Mouse (Mus musculus) forelimb bud, embryonic 11.5 days (tissue): ENCODE measurements at regions not wholly inside any gene's neighbourhood (a gene's known extent, or its start where the extent isn't known, plus 50 kb on each side); places are given as distances from the start of the nearest gene placed in this dataset.

Experiments used
- DNase-seq: peaks from one replicate; pipeline ENCODE4 v3.0.0-alpha.2; 2012; ENCODE audit warnings: low read depth, low spot score

DNA sequence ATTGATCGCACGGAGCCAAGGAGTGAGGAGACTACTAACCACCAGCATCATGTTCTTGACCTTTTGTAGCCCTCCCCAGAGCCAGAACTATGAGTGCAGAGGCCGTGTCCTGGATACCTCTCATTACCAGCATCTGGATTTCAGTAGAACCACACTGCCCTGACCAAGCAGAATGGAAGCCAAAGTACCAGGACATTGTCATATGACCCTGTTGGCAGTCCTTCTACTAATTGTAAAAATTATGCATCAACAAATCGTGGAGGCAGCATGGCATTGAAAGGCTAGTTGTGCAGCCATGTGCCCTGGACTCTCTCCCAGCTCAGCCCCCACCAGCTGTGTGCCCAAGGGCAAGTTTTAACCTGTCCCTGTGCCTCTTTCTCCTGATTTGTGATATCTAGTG, 135.6 kb upstream of the Dock1 start:
- no peak for DNase-seq

GRCm38 (mm10) chr7:134541699-134542098, 128.8 kb upstream of the Dock1 start:
- no peak for DNase-seq

DNA sequence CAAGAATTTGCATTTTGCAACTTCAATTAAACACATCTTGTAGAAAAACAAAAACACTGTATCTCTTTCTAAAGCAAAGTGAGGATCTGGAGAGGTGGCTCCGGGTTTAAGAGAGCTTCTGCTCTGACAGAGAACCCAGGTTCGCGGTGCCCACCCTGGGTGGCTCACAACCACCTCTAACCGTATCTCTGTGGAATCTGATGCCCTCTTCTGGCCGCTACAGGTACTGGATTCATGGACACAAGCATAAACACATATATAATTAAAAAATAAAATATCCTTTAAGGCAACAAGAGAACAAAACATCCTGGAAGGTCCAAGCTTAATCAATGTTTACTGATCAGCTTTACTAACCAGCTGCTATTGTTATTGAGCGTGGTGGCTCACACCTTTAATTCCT, 124.3 kb upstream of the Dock1 start:
- no peak for DNase-seq

GRCm38 (mm10) chr7:134549286-134549919, 121.1 kb upstream of the Dock1 start:
- DNase-seq, result peak; percentile 17

DNA sequence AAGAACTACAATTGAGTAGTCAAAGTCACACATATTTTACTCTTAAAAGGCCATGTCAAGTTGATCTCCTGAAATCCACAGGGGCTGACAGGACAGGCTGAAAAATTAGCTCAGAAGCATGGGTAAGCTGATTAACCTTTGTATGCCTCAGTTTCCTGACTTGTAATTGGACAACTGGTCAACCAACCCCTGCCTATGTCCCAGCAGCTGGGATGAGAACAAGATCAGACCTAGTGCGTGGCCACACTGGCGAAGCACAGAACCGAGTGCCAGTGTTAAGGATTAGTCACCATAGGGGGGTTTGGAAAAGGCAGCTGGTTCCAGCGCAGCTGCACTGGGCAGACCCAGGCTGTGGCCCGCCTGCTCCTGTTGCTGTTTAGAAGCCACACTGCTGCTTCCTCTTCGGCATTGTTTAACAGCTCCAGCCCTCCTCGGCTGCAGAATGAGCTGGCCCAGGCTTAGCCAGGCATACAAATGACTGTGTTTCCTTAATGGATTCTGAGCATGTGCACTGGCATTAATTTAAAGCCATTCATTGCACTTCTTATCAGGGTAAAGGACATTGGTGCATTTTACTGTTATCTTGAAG, 120.1 kb upstream of the Dock1 start:
- DNase-seq, result no peak

DNA sequence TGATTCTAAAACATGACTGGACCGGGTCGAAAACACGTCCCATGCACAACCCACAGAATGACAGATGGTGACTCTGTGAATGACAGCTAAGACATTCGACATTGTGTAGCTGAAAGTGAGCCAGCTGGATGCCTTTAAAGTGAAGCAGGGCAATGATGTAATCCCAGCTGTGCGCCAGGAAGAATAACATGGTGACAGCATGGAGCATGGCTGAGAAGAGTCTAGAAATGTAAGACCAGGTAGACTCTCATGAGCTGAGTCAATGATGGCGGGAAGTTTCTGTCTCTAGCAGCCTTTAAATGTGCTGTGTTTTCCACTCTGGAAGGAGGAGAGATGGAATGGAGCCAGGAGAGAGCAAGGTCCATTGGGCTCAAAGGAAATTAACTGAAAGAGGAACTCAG, 118.4 kb upstream of the Dock1 start:
- DNase-seq, result no peak

DNA sequence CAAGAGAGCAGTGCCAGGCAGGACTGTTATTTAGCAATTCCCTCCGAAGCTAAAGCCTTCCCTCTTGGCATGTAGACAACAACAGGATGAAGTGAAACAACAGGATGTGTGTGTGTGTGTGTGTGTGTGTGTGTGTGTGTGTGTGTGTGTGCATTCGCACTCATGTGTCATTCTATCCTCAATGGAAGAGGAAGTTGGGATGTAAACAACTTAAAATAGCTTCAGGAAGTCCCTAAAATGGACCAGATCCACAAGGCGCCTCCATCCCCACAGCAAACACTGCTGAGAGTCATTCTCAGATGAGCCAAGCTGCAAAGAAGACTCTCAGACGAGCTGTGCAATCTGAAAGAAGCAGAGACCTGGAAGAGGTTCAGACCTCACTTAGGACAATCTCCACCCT, 114.4 kb upstream of the Dock1 start:
- DNase-seq, result no peak

GRCm38 (mm10) chr7:134566322-134566721, 104.1 kb upstream of the Dock1 start:
- DNase-seq, result peak; percentile 70

DNA sequence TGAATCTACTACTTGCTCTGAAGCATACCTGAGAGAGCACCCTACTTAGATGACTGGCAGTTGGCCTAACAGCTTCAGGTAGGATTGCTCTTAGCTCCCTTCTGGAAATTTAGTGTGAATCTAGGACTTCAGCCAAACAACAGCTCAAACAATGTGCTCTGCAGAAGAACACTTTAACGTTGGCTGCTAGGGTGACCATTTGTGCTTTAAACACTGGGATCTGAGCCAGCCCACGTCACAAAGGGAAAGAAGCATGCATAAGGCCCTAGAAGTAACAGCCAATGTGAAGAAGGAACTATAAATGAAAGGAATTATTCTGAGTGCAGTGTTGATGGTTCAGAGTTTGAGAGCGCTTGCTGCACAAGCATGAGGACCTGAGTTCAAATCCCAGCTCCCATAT, 101.2 kb upstream of the Dock1 start:
- DNase-seq, result no peak

DNA sequence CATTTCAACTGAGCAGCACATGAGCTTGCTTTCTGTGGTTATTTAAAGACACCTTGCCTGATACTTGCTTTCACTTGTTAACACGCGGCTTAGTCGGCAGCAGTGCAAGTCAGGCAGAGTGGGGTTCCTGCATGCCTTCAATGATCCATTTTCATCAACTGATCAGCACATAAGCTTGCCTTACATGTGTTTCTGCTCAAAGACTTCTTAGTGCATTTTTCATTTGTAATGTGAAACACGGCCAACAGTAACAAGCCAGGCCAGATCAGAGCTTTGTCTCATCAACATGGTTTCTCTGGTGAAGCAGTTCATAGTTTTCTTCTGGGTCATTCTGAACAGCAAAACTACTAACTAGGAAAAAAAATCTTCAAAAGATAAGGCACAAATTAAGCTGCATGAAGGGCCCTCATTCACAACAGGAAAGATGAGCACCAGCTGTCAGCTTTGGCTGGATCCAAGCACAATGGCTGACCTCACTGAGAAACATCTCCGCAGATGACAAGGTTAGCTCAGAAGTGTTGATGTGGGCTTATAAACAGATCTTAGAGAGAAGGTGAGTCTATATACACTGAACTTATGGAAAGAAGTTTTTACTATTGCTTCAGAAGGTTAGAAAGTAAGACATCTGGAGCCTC, 100.2 kb upstream of the Dock1 start:
- DNase-seq, result no peak

DNA sequence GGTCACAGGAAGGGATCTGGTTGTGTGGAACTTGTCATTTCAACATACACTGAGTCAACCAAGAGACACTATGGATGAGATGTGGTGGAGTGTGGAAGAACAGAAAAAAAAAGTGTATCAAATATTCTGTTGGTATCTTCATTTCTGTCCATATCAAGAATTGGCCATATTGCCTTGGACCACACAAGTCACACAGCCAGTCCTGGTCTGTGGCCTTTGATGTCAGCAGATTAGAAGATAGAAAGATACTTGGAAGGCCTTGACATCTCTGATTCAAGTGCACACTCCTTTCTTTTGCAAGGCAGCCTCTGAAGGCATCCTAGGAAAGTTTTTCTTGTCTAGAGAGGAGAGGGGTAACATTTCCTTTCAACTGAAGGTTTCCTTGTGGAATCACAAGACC, 88.7 kb upstream of the Dock1 start:
- no peak for DNase-seq

DNA sequence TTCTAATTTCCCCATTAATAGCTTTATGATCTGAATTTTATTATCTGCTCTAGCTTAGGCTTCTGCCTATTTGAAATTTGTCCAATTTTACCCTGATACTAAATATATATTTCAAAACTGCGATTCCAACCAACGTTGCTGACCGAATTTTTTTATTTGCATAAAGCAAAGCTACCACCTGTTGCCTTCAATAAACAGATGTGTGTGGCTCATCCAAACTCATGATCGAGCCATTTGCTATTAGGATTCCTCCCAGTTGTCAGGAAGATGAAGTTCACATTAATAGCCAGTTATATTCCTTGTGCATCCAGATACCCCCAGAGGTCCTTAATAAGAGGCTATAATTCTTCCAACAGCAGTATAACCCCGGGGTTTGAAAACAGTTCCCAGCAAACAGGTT, 85.0 kb upstream of the Dock1 start:
- DNase-seq, result no peak

DNA sequence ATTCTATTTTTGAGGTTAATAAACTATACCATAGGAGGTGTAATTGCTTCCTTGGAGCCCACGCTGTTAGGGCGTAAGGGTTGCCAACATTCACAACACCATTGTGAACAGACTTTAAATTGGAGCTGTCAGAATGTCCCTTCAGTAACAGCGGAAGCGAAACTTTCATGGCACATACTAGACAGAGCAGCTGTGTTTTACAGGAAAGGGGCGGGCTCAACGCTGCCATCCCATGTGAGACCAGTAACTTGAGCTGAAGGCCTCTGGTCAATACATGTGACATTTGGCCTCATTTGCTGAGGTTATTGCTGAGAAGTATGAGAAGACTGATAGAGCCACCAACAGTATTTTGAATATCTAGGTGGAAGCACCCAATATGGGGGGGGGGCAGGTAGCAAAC, 83.5 kb upstream of the Dock1 start:
- DNase-seq, result no peak

DNA sequence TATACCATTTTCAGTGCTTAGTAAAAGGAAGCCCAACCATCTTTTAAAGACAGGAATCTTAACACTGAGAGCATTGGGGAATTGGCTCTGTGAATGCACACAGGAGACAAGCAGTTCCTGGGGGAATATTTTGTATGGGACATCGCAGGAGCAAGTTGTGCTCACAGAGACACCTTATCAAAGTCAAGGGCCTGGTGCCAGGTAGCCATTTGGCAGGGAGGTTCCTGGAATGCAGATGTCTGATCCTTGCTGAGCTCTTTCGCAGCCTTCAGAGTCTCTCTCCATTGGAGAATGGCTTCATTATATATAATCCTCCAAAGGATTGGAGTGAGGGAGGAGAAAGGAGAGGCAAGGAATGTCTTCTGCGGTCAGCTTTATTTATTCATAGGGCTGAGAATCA, 62.6 kb upstream of the Dock1 start:
- DNase-seq, result no peak

DNA sequence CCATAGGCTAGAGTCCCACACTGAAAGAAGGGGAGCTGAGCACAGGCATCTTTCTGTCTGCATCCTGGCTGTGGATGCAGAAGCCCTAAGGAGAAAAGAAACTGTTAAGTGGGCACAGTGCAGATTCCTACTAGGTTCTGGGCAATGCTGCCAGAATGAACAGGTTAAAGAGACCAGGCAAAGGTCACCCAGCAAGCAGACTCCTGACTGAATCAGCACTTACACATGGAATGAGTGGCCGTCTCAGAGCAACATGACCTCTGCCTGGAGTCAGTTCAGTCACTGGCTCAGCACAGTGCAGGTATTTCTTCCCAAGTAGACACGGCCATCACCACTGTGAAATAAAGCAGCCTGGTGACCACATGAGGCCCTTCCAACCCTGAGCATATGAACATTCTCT, 60.3 kb upstream of the Dock1 start:
- DNase-seq, result no peak

DNA sequence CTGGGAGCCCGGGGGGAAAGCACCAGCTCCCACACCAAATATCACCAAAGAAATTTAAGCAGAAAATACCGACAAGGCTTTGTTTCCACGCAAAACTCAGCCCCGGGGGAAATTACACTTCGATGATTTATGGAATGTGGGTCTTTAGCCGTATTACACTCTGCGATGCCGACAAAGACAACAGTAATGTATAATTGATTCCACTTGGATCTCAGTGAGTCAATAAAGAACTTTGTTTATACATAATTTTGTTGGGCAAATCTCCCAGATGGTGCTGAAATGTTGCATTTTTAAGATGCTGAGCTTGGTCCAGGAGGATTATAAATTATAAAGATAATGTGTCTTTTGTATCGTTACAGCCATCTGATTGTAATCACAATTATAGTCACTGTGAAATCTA, 59.1 kb upstream of the Dock1 start:
- DNase-seq, result peak; percentile 16

DNA sequence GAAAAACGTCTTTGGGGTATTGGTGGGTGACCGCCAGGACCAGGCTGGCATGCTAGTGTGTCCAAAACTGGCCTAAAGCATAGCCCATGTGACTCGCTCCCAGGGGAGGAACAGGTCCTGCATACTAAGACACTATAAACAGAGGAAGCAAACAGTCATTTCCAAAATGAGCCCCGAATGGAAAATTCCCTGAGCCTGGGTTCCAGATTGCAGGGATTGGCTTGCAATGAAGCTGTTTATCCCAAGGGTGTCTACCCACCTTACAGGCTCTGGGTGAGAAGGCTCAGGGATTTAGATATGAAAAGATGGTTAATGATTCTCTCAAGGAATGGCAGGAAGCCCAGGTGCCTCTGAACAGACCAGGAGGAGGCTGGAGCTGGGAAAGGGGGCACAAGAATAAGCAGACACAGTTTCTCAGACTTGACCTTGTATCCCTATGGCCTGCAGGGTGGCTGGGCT, 58.2 kb upstream of the Dock1 start:
- DNase-seq, result no peak

GRCm38 (mm10) chr7:134619220-134619975, 51.1 kb upstream of the Dock1 start:
- no peak for DNase-seq

DNA sequence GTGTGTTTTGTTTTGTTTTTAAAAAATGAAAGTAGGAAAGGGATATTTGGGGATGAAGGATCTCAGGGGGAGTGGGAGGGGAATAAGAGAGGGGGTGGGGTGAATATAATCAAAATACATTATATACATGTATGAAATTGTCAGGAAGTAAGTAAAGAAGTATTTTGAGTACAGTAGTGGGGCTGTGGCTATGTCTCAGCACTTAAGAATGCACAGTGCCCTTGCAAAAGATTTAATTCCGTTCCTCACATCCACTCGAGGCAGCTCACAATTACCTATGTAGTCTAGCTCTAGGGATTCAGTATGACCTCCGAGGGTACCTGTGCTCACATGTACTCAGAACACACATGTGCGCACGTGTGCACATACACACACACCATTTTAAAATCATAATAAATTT, 50.4 kb upstream of the Dock1 start:
- DNase-seq, result no peak
